Mouse (Mus musculus) liver, adult 2 months (tissue): ENCODE data around the gene Dapk3.

ENCODE experiments used
- CTCF ChIP-seq: fragments of 200-500 bp; IDR thresholded peaks from 2 replicates; pipeline ENCODE4 v1.5.1; 2011; ENCODE audit warnings: low read depth, low read length, control low read depth
- POLR2A ChIP-seq: fragments of 200-500 bp; IDR thresholded peaks from 2 replicates; pipeline ENCODE4 v1.6.1; 2011; ENCODE audit warnings: low read length, control low read depth; ENCODE audit not compliant: insufficient read depth; ENCODE audit errors: extremely low read depth

GRCm38 (mm10) chr10:81183805-81184204 lies 1.0 kb downstream of the Dapk3 start, which contains the start of gene 4930442H23Rik:
- TF ChIP-seq CTCF: no peak
- TF ChIP-seq POLR2A: no peak
